Mouse (Mus musculus): ENCODE measurements at regions not wholly inside any gene's neighbourhood (a gene's known extent, or its start where the extent isn't known, plus 50 kb on each side); places are given as distances from the start of the nearest gene placed in this dataset.

DNA sequence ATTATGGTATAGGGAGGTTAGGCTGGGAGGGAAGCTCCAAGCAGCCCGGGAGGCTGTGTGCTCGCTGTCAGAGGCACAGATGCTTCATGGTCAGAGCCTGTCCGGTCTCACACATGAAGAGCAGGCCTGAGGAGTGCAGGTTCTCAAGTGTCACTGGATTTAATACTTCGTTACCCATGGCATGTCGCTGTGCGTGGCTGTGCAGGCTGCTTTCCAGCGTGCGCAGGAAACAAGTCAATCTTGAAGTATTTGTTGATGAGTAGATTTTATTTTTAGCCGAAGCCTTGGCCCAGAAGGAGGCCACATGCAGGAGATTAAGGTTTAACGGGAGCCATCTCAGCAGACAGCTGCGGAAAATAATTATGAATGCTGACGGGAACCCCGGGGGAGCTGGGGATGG lies 130.3 kb upstream of the Twist2 start:
- TF ChIP-seq CTCF (conservative IDR thresholded peaks at IDR 0.05; ENCODE audit: low read length), result no peak
- TF ChIP-seq POU5F1 (IDR thresholded peaks at IDR 0.05; ENCODE audit: borderline replicate concordance, low read length), result no peak
